Mouse (Mus musculus) neural tube, embryonic 13.5 days (tissue): ENCODE results near the gene Pdcd5. TPM values are rescaled to one million over a fixed set of nuclear protein-coding genes. Genes with fewer than 3 reads are reported as not detected.

Experiments used
- ATAC-seq: fragments of 200-750 bp; cut with Nextera tagmentation; 2 replicates; pipeline ENCODE4 v1.8.0; 2017; ENCODE audit warnings: low read depth, mild to moderate bottlenecking, moderate TSS enrichment, moderate library complexity
- H3K27ac ChIP-seq: fragments of 300-500 bp; sonication (generic); replicated peaks from 2 replicates; pipeline ENCODE4 v1.5.1; 2015; ENCODE audit warnings: moderate library complexity, mild to moderate bottlenecking, inconsistent platforms
- H3K27me3 ChIP-seq: fragments of 300-500 bp; sonication (generic); 2 replicates; pipeline ENCODE4 v1.6.1; 2015; ENCODE audit warnings: mild to moderate bottlenecking, inconsistent platforms
- H3K36me3 ChIP-seq: fragments of 300-500 bp; sonication (generic); 2 replicates; pipeline ENCODE4 v1.6.1; 2015; ENCODE audit warnings: mild to moderate bottlenecking, inconsistent platforms
- H3K4me1 ChIP-seq: fragments of 300-500 bp; sonication (generic); replicated peaks from 2 replicates; pipeline ENCODE4 v1.6.1; 2015; ENCODE audit warnings: inconsistent platforms
- H3K4me2 ChIP-seq: fragments of 300-500 bp; sonication (generic); 2 replicates; pipeline ENCODE4 v1.6.1; 2015; ENCODE audit warnings: inconsistent platforms, mild to moderate bottlenecking, moderate library complexity
- H3K4me3 ChIP-seq: fragments of 300-500 bp; sonication (generic); 2 replicates; pipeline ENCODE4 v1.5.1; 2015; ENCODE audit warnings: mild to moderate bottlenecking, inconsistent platforms
- H3K9ac ChIP-seq: fragments of 300-500 bp; sonication (generic); 2 replicates; pipeline ENCODE4 v1.6.1; 2015; ENCODE audit warnings: moderate library complexity, mild to moderate bottlenecking, inconsistent platforms
- H3K9me3 ChIP-seq: fragments of 300-500 bp; sonication (generic); 2 replicates; pipeline ENCODE4 v1.6.1; 2016; ENCODE audit warnings: inconsistent platforms
- WGBS: fragments of 180-500 bp; shearing (Covaris S2); methylation state at CpG from one replicate; pipeline ENCODE4 v1.1.7; 2015; 5-methylcytosine and 5-hydroxymethylcytosine counted together
- polyA plus RNA-seq: library from polyadenylated mRNA; unstranded; fragments of >200 nt; fragmentation: Nextera tagmentation; extraction: Ambion mirVana; gene quantifications from 2 replicates; pipeline ENCODE4 v1.2.1, GENCODE M21; 2015

The Pdcd5 gene
- 280 and 305 TPM in 2 replicates for polyA plus RNA-seq

DNA sequence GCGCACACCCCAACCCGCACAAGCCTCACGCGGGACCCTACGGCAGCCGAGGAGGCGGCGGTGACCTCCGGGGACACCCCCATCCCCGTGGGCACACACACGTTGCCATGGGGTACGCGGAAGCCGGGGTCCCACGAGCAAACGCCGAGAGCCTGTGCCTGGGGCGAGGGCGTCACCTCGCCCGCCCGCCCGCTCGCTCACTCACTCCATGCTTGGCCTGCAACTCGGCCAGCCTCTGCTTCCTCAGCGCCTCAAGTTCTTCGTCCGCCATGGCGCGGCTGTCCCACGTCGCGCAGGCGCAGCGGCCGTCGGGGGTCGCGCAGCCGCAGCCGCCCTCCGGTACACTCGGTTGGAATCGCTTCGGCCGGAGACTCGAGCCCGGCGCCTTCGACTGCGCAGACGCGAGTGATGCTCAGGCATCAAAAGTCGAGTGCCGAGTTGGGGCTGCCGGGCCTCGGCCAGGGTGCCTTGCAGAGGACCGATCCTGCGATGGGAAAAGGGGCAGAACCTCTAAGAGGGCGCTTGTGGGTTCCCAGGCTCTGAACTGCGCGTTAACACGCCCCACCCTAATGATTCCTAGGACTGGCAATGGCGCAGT is at the start of gene Pdcd5:
TSS of gene Pdcd5 (minus strand) at position 421 of the 598 bp plus-strand sequence.
- peak; percentile 93 for ATAC-seq
- H3K36me3 ChIP-seq, result peaks cover 36% of the 10 kb centered on the region
- under 1% methylated on average over 60 of the region's 64 CpGs for WGBS
- peak within 1 kb of the TSS; percentile 61 for H3K4me3 ChIP-seq
- no peaks in the 10 kb centered on the region for H3K9me3 ChIP-seq
- peak within 1 kb of the TSS; percentile 57 for H3K4me2 ChIP-seq
- peaks cover 13% of the 10 kb centered on the region for H3K4me1 ChIP-seq
- H3K27ac ChIP-seq, result peak within 1 kb of the TSS; percentile 83
- peak within 1 kb of the TSS; percentile 85 for H3K9ac ChIP-seq
- H3K27me3 ChIP-seq, result no peaks in the 10 kb centered on the region

DNA sequence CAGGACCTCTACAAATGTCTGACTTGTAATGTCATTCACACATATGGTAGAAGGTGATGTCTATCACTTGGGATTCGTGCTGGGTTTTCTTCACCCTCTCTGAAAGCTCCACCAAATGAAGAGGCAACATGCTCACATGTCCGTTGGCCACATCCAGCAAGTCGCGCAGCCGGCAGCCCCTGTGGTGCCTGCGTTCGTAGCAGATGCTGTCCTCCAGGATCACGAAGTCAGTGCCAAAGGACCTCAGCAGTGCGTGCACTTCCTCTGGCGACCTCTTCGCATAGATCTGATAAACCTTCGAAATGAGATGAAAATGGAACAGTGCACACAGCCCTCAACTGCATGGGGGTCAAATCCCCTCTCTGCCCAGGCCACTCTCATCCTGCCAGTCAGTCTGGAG is 45.3 kb upstream of the Pdcd5 start:
- 92% methylated on average over 12 of the region's 12 CpGs for WGBS
- no peak overlapping the region for H3K9ac ChIP-seq
- no peak for ATAC-seq
- H3K4me1 ChIP-seq, result peaks cover 32% of the 10 kb centered on the region
- peaks cover 42% of the 10 kb centered on the region for H3K36me3 ChIP-seq
- H3K9me3 ChIP-seq, result no peaks in the 10 kb centered on the region
- no peak overlapping the region for H3K4me2 ChIP-seq
- no peaks in the 10 kb centered on the region for H3K27me3 ChIP-seq
- no peak overlapping the region for H3K4me3 ChIP-seq
- H3K27ac ChIP-seq, result no peak overlapping the region

DNA sequence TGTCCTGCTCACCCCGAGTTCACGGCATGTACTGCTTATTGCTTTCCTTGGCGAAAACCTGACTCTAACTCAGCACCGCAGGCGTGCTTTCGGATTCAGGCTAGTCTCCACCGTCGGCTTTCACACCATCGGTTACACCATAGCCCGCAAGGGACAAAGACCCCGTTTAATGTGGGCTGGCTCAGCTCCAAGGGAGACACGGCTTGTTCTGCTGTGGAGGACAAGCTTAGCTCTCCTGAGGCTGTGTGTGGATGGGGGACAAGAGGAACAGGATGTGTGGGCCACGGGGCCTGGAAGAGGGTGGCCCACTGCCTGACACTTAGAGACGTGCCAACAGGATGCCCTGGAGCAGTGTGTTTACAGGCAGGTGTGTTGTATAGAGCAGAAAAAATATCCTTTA is 44.8 kb upstream of the Pdcd5 start:
- H3K4me2 ChIP-seq, result no peak overlapping the region
- no peaks in the 10 kb centered on the region for H3K9me3 ChIP-seq
- H3K27ac ChIP-seq, result peak overlapping the region; percentile 24; the same call in 1 of the 2 replicates
- H3K4me1 ChIP-seq, result peaks cover 37% of the 10 kb centered on the region
- WGBS, result 53% methylated on average over 14 of the region's 14 CpGs
- H3K9ac ChIP-seq, result no peak overlapping the region
- peaks cover 42% of the 10 kb centered on the region for H3K36me3 ChIP-seq
- ATAC-seq, result peak; percentile 43
- H3K4me3 ChIP-seq, result no peak overlapping the region
- no peaks in the 10 kb centered on the region for H3K27me3 ChIP-seq

DNA sequence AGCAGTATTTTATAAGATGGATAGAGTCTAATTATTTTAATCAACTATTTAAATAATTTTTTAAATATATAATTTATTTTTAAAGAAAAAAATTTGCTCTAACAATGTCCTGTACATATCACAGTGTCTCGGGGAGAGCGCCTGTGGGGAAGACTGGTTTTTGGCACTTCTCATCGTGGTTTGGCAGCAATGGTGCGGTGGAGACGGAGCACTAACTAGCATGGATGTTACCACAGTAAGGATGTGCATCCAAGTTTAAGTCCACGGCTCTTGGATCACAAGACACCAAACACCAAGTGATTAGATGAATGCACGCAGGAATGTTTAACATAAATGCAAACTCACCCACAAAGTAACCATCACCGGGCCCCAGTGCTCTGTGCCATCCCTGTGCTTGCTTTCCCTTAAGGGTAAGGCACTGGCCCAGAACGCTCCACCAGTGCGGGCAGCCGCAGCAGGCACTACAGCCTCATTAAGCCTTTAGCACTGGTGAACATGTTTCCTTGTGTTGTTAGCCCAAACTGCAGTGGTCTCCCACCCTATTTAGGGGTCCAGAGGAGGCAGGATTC is 41.5 kb upstream of the Pdcd5 start:
- Histone ChIP-seq H3K9me3 (no peaks in the 10 kb centered on the region), H3K27me3 (no peaks in the 10 kb centered on the region), H3K4me2 (no peak overlapping the region), H3K27ac (0 out of 2 replicates have a peak overlapping the region, but pooled peaks have one; percentile 38), H3K36me3 (peaks cover 31% of the 10 kb centered on the region), H3K4me1 (peaks cover 46% of the 10 kb centered on the region), H3K9ac (0 out of 2 replicates have a peak overlapping the region, but pooled peaks have one; percentile 17), H3K4me3 (no peak overlapping the region)
- ATAC-seq, result no peak
- WGBS, result 81% methylated on average over 11 of the region's 11 CpGs

DNA sequence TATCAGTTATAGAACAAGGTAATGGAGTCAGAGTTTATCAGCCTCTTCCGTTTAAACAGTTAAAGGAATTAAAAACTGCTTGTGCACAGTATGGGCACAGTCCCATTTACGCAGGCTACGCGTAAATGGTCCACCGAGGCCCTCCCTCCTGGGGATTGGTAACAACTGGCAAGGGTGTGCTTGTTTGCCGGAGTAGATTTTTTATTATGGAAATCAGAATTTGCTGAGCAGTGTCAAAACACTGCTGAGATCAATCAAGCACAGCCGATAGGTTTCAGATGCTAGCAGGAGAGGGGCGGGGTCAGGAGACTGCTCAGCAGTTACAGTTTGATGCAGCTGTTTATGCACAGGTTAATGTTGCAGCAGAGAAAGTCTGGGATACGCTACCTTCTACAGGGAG is 41.0 kb upstream of the Pdcd5 start:
- Histone ChIP-seq H3K27ac (no peak overlapping the region), H3K27me3 (no peaks in the 10 kb centered on the region), H3K36me3 (peaks cover 31% of the 10 kb centered on the region), H3K9me3 (no peaks in the 10 kb centered on the region), H3K4me2 (no peak overlapping the region), H3K4me3 (no peak overlapping the region), H3K9ac (no peak overlapping the region), H3K4me1 (peaks cover 46% of the 10 kb centered on the region)
- ATAC-seq, result no peak
- WGBS, result 40% methylated on average over 9 of the region's 9 CpGs

DNA sequence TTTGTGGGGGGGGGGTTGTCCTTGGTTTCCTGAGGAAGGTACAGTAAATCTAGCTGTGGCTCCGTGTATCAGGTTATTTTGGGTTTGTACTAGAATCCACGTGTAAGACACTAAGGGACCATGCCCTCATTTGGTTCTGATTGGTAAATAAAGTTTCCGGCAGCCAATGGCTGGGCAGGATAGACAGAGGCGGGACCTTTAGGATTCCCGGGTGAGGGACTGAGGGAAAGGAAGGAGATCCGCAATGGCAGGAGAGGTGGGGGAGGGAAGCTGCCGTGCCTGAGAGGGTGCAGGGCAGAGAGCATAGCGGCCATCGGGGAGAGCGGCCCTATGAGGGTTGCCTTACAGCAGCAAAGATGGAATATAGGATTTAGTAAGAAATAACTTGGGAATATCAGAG is 39.9 kb upstream of the Pdcd5 start:
- Histone ChIP-seq H3K27ac (no peak overlapping the region), H3K4me1 (peaks cover 40% of the 10 kb centered on the region), H3K27me3 (no peaks in the 10 kb centered on the region), H3K36me3 (peaks cover 25% of the 10 kb centered on the region), H3K4me2 (peak overlapping the region; percentile 15; the same call in 1 of the 2 replicates), H3K9ac (no peak overlapping the region), H3K4me3 (no peak overlapping the region), H3K9me3 (no peaks in the 10 kb centered on the region)
- WGBS, result 22% methylated on average over 10 of the region's 10 CpGs
- ATAC-seq, result no peak

DNA sequence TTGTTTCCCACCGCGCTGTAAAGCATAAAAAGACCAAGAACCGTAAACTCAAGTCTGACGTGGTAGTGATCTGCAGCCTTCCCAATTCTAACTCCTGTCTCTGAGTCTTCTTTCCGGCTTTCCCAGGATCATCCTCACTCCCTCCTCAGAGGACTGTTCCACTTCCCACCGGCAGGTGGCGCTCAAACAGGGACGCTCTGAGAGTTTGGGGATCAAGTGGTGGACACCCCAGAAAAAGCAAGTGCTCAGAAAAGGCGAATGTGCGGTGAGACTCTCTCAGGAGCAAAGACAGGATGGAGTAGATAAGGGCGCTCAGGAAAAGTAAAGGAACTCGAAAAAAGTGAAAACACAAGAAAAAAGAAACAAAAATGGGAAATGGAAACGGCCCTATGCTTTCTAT is 39.4 kb upstream of the Pdcd5 start:
- H3K4me2 ChIP-seq, result peak overlapping the region; percentile 15; the same call in 1 of the 2 replicates
- no peaks in the 10 kb centered on the region for H3K9me3 ChIP-seq
- H3K27me3 ChIP-seq, result no peaks in the 10 kb centered on the region
- H3K9ac ChIP-seq, result no peak overlapping the region
- peaks cover 35% of the 10 kb centered on the region for H3K4me1 ChIP-seq
- ATAC-seq, result no peak
- H3K36me3 ChIP-seq, result peaks cover 21% of the 10 kb centered on the region
- H3K4me3 ChIP-seq, result no peak overlapping the region
- 24% methylated on average over 13 of the region's 13 CpGs for WGBS
- H3K27ac ChIP-seq, result no peak overlapping the region; the same call in 1 of the 2 replicates

DNA sequence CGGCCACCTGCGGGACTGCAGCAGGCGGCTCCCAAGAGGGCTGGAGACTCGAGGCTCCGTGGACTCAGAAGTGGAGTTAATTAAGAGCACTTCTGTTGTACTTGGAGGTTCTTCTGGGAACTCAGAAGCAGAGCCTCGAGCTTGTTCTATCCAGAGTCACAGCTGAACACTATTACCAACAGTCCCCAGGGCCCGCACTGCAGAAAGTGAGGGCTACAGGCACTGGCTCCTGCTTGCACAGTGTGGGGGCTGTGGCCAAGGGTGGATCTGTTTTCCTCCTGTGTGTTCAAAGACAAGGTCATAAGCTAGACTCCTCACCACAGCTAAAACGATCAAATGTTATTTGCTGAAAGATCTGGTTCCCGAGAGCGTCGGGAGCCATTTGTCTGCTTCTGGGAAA is 38.9 kb upstream of the Pdcd5 start:
- Histone ChIP-seq H3K27me3 (no peaks in the 10 kb centered on the region), H3K4me3 (no peak overlapping the region), H3K36me3 (peaks cover 18% of the 10 kb centered on the region), H3K9ac (no peak overlapping the region), H3K27ac (no peak overlapping the region; the same call in 1 of the 2 replicates), H3K9me3 (no peaks in the 10 kb centered on the region), H3K4me1 (peaks cover 35% of the 10 kb centered on the region), H3K4me2 (0 out of 2 replicates have a peak overlapping the region, but pooled peaks have one; percentile 3)
- WGBS, result 68% methylated on average over 11 of the region's 11 CpGs
- ATAC-seq, result peak; percentile 34; the same call in 1 of the 2 replicates

DNA sequence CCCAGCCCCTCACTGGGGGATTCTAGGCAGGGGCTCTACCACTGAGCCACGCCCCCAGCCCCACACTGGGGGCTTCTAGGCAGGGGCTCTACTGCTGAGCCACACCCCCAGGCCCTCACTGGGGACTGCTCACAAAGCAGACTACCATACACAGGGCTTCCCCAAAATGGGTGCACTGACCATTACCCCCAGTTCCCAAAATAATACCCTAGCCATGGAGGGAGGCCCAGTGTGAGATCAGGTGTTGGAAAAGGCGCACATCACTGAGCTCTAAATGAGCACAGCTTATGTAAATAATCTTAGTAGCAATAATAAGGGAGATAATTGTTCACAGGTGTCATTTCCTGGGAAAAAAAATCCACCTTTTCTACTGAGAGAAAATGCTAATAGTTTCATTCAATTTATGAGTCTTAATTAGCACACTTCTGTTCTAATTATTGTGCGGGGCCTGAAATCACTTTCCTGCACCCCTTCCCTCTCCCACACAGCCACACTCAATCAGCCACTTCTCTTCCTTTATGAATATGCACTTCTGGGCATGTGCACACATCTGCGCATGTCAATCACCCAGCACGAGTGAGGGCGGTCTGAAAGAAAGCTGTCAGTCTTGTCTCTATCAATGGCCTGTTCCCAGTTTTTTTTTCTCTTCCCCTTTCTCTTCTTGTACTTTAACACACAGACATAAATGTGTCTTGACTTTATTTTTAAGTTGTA is 36.2 kb upstream of the Pdcd5 start:
- Histone ChIP-seq H3K4me1 (peaks cover 24% of the 10 kb centered on the region), H3K9me3 (no peaks in the 10 kb centered on the region), H3K9ac (no peak overlapping the region), H3K4me2 (no peak overlapping the region), H3K27ac (no peak overlapping the region), H3K36me3 (no peaks in the 10 kb centered on the region), H3K27me3 (no peaks in the 10 kb centered on the region), H3K4me3 (no peak overlapping the region)
- no peak for ATAC-seq
- 79% methylated on average over 6 of the region's 6 CpGs for WGBS

DNA sequence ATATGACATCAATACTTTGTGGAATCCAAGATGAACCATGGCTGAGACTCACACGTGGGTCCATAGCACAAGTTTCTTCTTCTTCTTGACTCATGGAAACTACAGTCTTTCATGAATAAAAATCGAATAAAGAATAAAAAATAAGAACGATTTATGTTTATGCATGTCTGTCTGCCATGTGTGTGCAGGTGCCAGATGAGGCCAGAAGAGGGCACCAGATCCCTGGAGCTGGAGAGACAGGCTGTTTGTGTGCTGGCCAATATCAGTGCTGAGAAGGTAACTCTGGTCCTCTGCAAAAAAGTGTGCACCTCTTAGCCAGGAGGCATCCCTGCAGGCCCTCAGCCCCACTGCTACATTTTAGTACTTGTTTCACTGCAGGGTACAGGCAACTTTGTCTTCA is 34.2 kb upstream of the Pdcd5 start:
- Histone ChIP-seq H3K9me3 (no peaks in the 10 kb centered on the region), H3K4me2 (no peak overlapping the region), H3K4me1 (peaks cover 8% of the 10 kb centered on the region), H3K27me3 (no peaks in the 10 kb centered on the region), H3K27ac (no peak overlapping the region), H3K9ac (no peak overlapping the region), H3K4me3 (no peak overlapping the region), H3K36me3 (no peaks in the 10 kb centered on the region)
- ATAC-seq, result no peak
- WGBS, result 78% methylated on average over 3 of the region's 3 CpGs

DNA sequence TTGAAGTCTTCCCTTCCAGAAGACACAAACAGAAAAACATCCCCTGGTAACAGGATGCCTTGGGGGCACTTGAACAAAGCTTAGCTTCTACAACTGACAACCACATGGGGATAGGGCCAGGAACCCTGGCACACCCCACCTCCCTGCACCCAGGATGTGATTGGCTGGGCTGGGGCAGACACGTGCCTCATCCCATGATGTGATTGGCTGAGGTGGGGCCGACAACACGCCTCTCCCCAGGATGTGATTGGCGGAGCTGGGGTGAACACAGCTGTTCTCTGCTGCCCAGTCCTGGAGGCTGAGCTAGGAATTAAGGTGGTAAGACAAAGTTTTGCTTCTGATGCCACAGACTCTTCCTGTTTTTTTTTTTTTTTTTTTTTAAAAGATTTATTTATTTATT is 31.7 kb upstream of the Pdcd5 start:
- H3K4me2 ChIP-seq, result no peak overlapping the region
- no peaks in the 10 kb centered on the region for H3K9me3 ChIP-seq
- H3K27me3 ChIP-seq, result no peaks in the 10 kb centered on the region
- no peaks in the 10 kb centered on the region for H3K36me3 ChIP-seq
- WGBS, result 75% methylated on average over 4 of the region's 4 CpGs
- ATAC-seq, result no peak
- H3K4me3 ChIP-seq, result no peak overlapping the region
- H3K9ac ChIP-seq, result no peak overlapping the region
- no peaks in the 10 kb centered on the region for H3K4me1 ChIP-seq
- H3K27ac ChIP-seq, result no peak overlapping the region
